Mouse (Mus musculus) testis, postnatal 14 days (tissue): ENCODE measurements around the gene Hist1h4n.
"Not testable (repeated sequence)": the region's sequence is repeated elsewhere in the genome, so short reads cannot be mapped to it uniquely, and the experiment has no call there.

ENCODE experiments used
- DNase-seq: peaks from one replicate; pipeline ENCODE4 v3.0.0; 2021; ENCODE audit warnings: low spot score

Hist1h4n gene

GRCm38 (mm10) chr13:21831418-21832394, at the start of gene Hist1h4n:
Gene Hist1h4n (minus strand): TSS chr13:21832196.
- peak; percentile 72 for DNase-seq

GRCm38 (mm10) chr13:21880735-21881134, 48.7 kb upstream of the Hist1h4n start:
- no peak for DNase-seq

- not testable (repeated sequence) for DNase-seq
Measured at GRCm38 (mm10) chr13:21865503-21865902, 33.5 kb upstream of the Hist1h4n start.

- DNase-seq, result no peak
Measured at GRCm38 (mm10) chr13:21861608-21862007, 29.6 kb upstream of the Hist1h4n start.

- no peak for DNase-seq
Measured at GRCm38 (mm10) chr13:21855698-21856162, 23.7 kb upstream of the Hist1h4n start.

GRCm38 (mm10) chr13:21855146-21855545, 23.1 kb upstream of the Hist1h4n start:
- DNase-seq, result peak; percentile 76

GRCm38 (mm10) chr13:21852215-21852945, 20.4 kb upstream of the Hist1h4n start:
- DNase-seq, result no peak

- not testable (repeated sequence) for DNase-seq
Measured at GRCm38 (mm10) chr13:21850696-21851095, 18.7 kb upstream of the Hist1h4n start.

- DNase-seq, result no peak
Measured at GRCm38 (mm10) chr13:21847883-21848282, 15.9 kb upstream of the Hist1h4n start.

GRCm38 (mm10) chr13:21846356-21846755, 14.4 kb upstream of the Hist1h4n start:
- not testable (repeated sequence) for DNase-seq

GRCm38 (mm10) chr13:21840508-21840907, 8.5 kb upstream of the Hist1h4n start:
- not testable (repeated sequence) for DNase-seq

- not testable (repeated sequence) for DNase-seq
Measured at GRCm38 (mm10) chr13:21833461-21833860, 1.5 kb upstream of the Hist1h4n start, which contains the start of the genes Hist1h2ap and Hist1h2br. Gene Hist1h2ap (minus strand): TSS chr13:21833507. Gene Hist1h2br (plus strand): TSS chr13:21833743.

GRCm38 (mm10) chr13:21830344-21830743, 1.7 kb downstream of the Hist1h4n start:
- DNase-seq, result no peak

GRCm38 (mm10) chr13:21828511-21828910, 3.5 kb downstream of the Hist1h4n start:
- DNase-seq, result no peak

GRCm38 (mm10) chr13:21820082-21820890, 11.7 kb downstream of the Hist1h4n start:
- DNase-seq, result not testable (repeated sequence)

- peak; percentile 49 for DNase-seq
Measured at GRCm38 (mm10) chr13:21812092-21812491, 19.9 kb downstream of the Hist1h4n start.

- peak; percentile 76 for DNase-seq
Measured at GRCm38 (mm10) chr13:21811539-21811938, 20.5 kb downstream of the Hist1h4n start, which contains the start of gene Hist1h4m. Gene Hist1h4m (plus strand): TSS chr13:21811746.

- DNase-seq, result not testable (repeated sequence)
Measured at GRCm38 (mm10) chr13:21811074-21811473, 20.9 kb downstream of the Hist1h4n start.

GRCm38 (mm10) chr13:21810073-21810472, 21.9 kb downstream of the Hist1h4n start, which contains the start of the genes Hist1h2bq and Hist1h2ao:
Gene Hist1h2bq (minus strand): TSS chr13:21810197.
Gene Hist1h2ao (plus strand): TSS chr13:21810465.
- DNase-seq, result not testable (repeated sequence)

- DNase-seq, result not testable (repeated sequence)
Measured at GRCm38 (mm10) chr13:21803058-21803457, 28.9 kb downstream of the Hist1h4n start.

- not testable (repeated sequence) for DNase-seq
Measured at GRCm38 (mm10) chr13:21797163-21797562, 34.8 kb downstream of the Hist1h4n start.
